Mouse (Mus musculus) heart, adult 2 months (tissue): ENCODE measurements around the gene Ttc7. TPM values are rescaled to one million over a fixed set of nuclear protein-coding genes. Genes with fewer than 3 reads are reported as not detected.
A peak's percentile ranks its signal among the peaks of the same experiment; 100 is the strongest.

ENCODE experiments used
- DNase-seq, 2 experiments: peaks; one replicate each; pipeline ENCODE4 v3.0.0; 2021
- H3K27ac ChIP-seq: fragments of 200-600 bp; 2 replicates; pipeline ENCODE4 v1.8.1; 2022
- H3K27me3 ChIP-seq: fragments of 200-500 bp; 2 replicates; pipeline ENCODE4 v1.6.1; 2012; ENCODE audit warnings: mild to moderate bottlenecking, low read length, inconsistent platforms, mixed read lengths; ENCODE audit not compliant: control insufficient read depth, insufficient read depth
- H3K36me3 ChIP-seq: fragments of 200-500 bp; 2 replicates; pipeline ENCODE4 v1.6.1; 2012; ENCODE audit warnings: low read length, inconsistent platforms; ENCODE audit not compliant: control insufficient read depth, insufficient read depth
- H3K4me1 ChIP-seq: fragments of 200-500 bp; 2 replicates; pipeline ENCODE4 v1.6.1; 2011; ENCODE audit warnings: low read length; ENCODE audit not compliant: control insufficient read depth, insufficient read depth
- H3K4me3 ChIP-seq: fragments of 200-600 bp; 2 replicates; pipeline ENCODE4 v1.8.1; 2022
- H3K79me2 ChIP-seq: fragments of 200-500 bp; replicated peaks from 2 replicates; pipeline ENCODE4 v1.6.1; 2012; ENCODE audit warnings: mild to moderate bottlenecking, inconsistent platforms, low read length, moderate library complexity, mixed read lengths; ENCODE audit not compliant: control insufficient read depth, insufficient read depth
- H3K9ac ChIP-seq: fragments of 200-500 bp; 2 replicates; pipeline ENCODE4 v1.6.1; 2012; ENCODE audit warnings: low read depth, mild to moderate bottlenecking, control low read depth, inconsistent platforms, low read length, mixed read lengths
- CTCF ChIP-seq: fragments of 200-600 bp; IDR thresholded peaks from 2 replicates; pipeline ENCODE4 v1.8.1; 2022; ENCODE audit warnings: antibody characterized with exemption, mild to moderate bottlenecking, moderate library complexity
- EP300 ChIP-seq: fragments of 200-500 bp; IDR thresholded peaks from 2 replicates; pipeline ENCODE4 v1.6.1; 2011; ENCODE audit warnings: low read depth, low read length, control low read depth; ENCODE audit not compliant: insufficient read depth
- POLR2A ChIP-seq: fragments of 200-500 bp; IDR thresholded peaks from 2 replicates; pipeline ENCODE4 v1.6.1; 2011; ENCODE audit warnings: mild to moderate bottlenecking, low read depth, low read length, control low read depth; ENCODE audit not compliant: insufficient read depth
- WGBS: fragments of 180-500 bp; shearing (Covaris S2); methylation state at CpG from one replicate; pipeline ENCODE4 v1.1.7; 2018; 5-methylcytosine and 5-hydroxymethylcytosine counted together
- intact Hi-C: fragments of 180-260 bp; cut with DNase I; formaldehyde crosslinking; loops from one replicate; pipeline ENCODE4 v1.15.1; 2025
- polyA plus RNA-seq: library from polyadenylated mRNA; depleted of rRNA; stranded (reverse); fragments of >200 nt; gene quantifications from 2 replicates; pipeline ENCODE4 v1.2.3, GENCODE M21; 2012
- total RNA-seq, 2 experiments: library from RNA; stranded (reverse); gene quantifications; 2 replicates each; pipeline ENCODE4 v1.2.3; 2021

The Ttc7 gene
- total and polyA plus RNA-seq, 3 experiments: 20.9 to 23.2 (median 21.3) TPM

GRCm38 (mm10) chr17:87334162-87334561, 51.5 kb downstream of the Ttc7 start:
- Histone ChIP-seq H3K36me3 (no peaks in the 10 kb centered on the region), H3K4me1 (peaks cover 6% of the 10 kb centered on the region), H3K27me3 (no peaks in the 10 kb centered on the region), H3K4me3 (no peak overlapping the region), H3K79me2 (no peaks in the 10 kb centered on the region), H3K9ac (no peak overlapping the region), H3K27ac (no peak overlapping the region)
- 98% methylated on average over 12 of the region's 12 CpGs for WGBS
- TF ChIP-seq POLR2A: no peak
- intact Hi-C loops: loop anchor here (5.0 kb wide), 2 partner anchors 43 to 113 kb away; partner anchors contain the start of gene Calm2
- DNase-seq: no peak

GRCm38 (mm10) chr17:87335152-87335551, 52.5 kb downstream of the Ttc7 start:
- Histone ChIP-seq H3K4me1 (peaks cover 6% of the 10 kb centered on the region), H3K4me3 (no peak overlapping the region), H3K27me3 (no peaks in the 10 kb centered on the region), H3K9ac (no peak overlapping the region), H3K36me3 (no peaks in the 10 kb centered on the region), H3K79me2 (no peaks in the 10 kb centered on the region), H3K27ac (peak overlapping the region; percentile 5)
- intact Hi-C loops: no loop called here
- WGBS: 56% methylated on average over 14 of the region's 14 CpGs
- DNase-seq: peak in 1 of 2 experiments; percentile 56
- TF ChIP-seq CTCF (no peak), POLR2A (no peak), EP300 (0 out of 2 replicates have a peak, but pooled peaks have one; percentile 18)

GRCm38 (mm10) chr17:87335727-87336126, 53.0 kb downstream of the Ttc7 start:
- no peak overlapping the region for H3K9ac ChIP-seq
- H3K4me1 ChIP-seq: peaks cover 6% of the 10 kb centered on the region
- H3K27ac ChIP-seq: peak overlapping the region; percentile 5
- TF ChIP-seq POLR2A (no peak), CTCF (peak; percentile 46)
- 65% methylated on average over 2 of the region's 2 CpGs for WGBS
- H3K36me3 ChIP-seq: no peaks in the 10 kb centered on the region
- H3K27me3 ChIP-seq: no peaks in the 10 kb centered on the region
- intact Hi-C loops: no loop called here
- DNase-seq: no peak
- no peaks in the 10 kb centered on the region for H3K79me2 ChIP-seq
- no peak overlapping the region for H3K4me3 ChIP-seq

- TF ChIP-seq CTCF: no peak
- no peak for TF ChIP-seq POLR2A
- no peak for TF ChIP-seq EP300
- Histone ChIP-seq H3K27ac (no peak overlapping the region; the same call in 1 of the 2 replicates), H3K4me1 (no peaks in the 10 kb centered on the region), H3K4me3 (no peak overlapping the region), H3K36me3 (no peaks in the 10 kb centered on the region), H3K9ac (no peak overlapping the region), H3K79me2 (no peaks in the 10 kb centered on the region), H3K27me3 (no peaks in the 10 kb centered on the region)
- no peak for DNase-seq
- intact Hi-C loops: no loop called here
- 87% methylated on average over 12 of the region's 12 CpGs for WGBS
Observed at GRCm38 (mm10) chr17:87336910-87337309, 54.2 kb downstream of the Ttc7 start.

- Histone ChIP-seq H3K27ac (no peak overlapping the region), H3K4me1 (no peaks in the 10 kb centered on the region), H3K79me2 (no peaks in the 10 kb centered on the region), H3K4me3 (no peak overlapping the region), H3K27me3 (no peaks in the 10 kb centered on the region), H3K9ac (no peak overlapping the region), H3K36me3 (no peaks in the 10 kb centered on the region)
- WGBS: 71% methylated on average over 7 of the region's 7 CpGs
- DNase-seq: no peak
- TF ChIP-seq POLR2A (no peak), CTCF (no peak), EP300 (no peak)
- intact Hi-C loops: no loop called here
Observed at GRCm38 (mm10) chr17:87337683-87338082, 55.0 kb downstream of the Ttc7 start.

GRCm38 (mm10) chr17:87339122-87339521, 56.4 kb downstream of the Ttc7 start:
- 59% methylated on average over 1 of the region's 1 CpGs for WGBS
- no peaks in the 10 kb centered on the region for H3K4me1 ChIP-seq
- no peak for DNase-seq
- H3K27ac ChIP-seq: no peak overlapping the region
- H3K9ac ChIP-seq: no peak overlapping the region
- no peaks in the 10 kb centered on the region for H3K36me3 ChIP-seq
- no peak for TF ChIP-seq POLR2A
- no peak for TF ChIP-seq CTCF
- no peak for TF ChIP-seq EP300
- no peaks in the 10 kb centered on the region for H3K79me2 ChIP-seq
- intact Hi-C loops: no loop called here
- no peaks in the 10 kb centered on the region for H3K27me3 ChIP-seq
- no peak overlapping the region for H3K4me3 ChIP-seq
